17 mouse cellular contexts compared by ENCODE assay signal in the genomic region with DNA sequence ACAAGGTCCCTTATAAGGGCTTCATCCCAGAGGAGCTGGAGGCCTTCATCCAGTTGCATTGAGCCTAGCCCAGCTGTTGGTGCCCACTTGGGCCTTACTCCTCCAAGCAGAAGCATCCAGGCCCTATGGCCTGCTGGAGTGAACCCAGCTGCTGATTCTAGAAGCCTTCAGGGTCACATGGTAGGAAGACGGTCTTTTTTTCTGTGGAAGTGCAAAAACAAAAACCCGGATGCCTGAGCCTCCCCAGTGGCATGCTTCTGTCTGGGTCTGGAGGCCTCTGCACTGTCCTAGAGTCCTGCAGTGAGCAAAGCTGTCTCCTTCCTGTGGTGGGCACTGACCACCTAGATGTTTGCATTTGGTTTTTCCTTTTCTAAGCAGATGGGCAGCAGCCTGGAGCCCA. TPM values are rescaled to one million over a fixed set of nuclear protein-coding genes. Genes with fewer than 3 reads are reported as not detected.
DNase-seq lines count a peak whose midpoint lies in the region; ATAC-seq and TF ChIP-seq lines count a peak whose summit lies in the region.
"Not testable (repeated sequence)": the region's sequence is repeated elsewhere in the genome, so short reads cannot be mapped to it uniquely, and the experiment has no call there.
"Had no signal": no experiment of that assay in that cellular context is flagged by ENCODE, and none has a peak within 500 bp of the region (broad histone marks: within the 10 kb centered on the region; RNA-seq: fewer than 3 reads in every experiment).

No protein-coding gene starts in this region.

- DNase-seq in heart, adult 2 months; liver, embryonic 11.5 days (ENCODE audit: low spot score): not testable (repeated sequence)

- TF ChIP-seq POLR2A in heart, adult 2 months (IDR thresholded peaks at IDR 0.05; ENCODE audit: insufficient read depth, low read depth, low read length): not testable (repeated sequence)

- not testable (repeated sequence) for TF ChIP-seq CTCF in heart, adult 2 months (IDR thresholded peaks at IDR 0.05)

- peaks cover 47% of the 10 kb centered on the region for H3K36me3 ChIP-seq in embryonic facial prominence, embryonic 12.5 days
- H3K36me3 ChIP-seq in heart, adult 2 months (ENCODE audit: control insufficient read depth, insufficient read depth, low read length): peaks cover 12% of the 10 kb centered on the region
- peaks cover 47% of the 10 kb centered on the region for H3K36me3 ChIP-seq in hindbrain, embryonic 12.5 days
- peaks cover 54% of the 10 kb centered on the region for H3K36me3 ChIP-seq in kidney, embryonic 15.5 days
- H3K36me3 ChIP-seq in liver, embryonic 11.5 days (ENCODE audit: control insufficient read depth, insufficient read depth, low read length): peaks cover 27% of the 10 kb centered on the region
- peaks cover 53% of the 10 kb centered on the region for H3K36me3 ChIP-seq in megakaryocyte, embryonic 14.5 days (replicated peaks; ENCODE audit: low read length)
- H3K36me3 ChIP-seq in neural tube, embryonic 13.5 days: peaks cover 59% of the 10 kb centered on the region

- not testable (repeated sequence) for H3K27ac ChIP-seq in embryonic facial prominence, embryonic 12.5 days; hindbrain, embryonic 12.5 days; kidney, embryonic 15.5 days; liver, embryonic 11.5 days (ENCODE audit: low read depth, low read length); neural tube, embryonic 13.5 days (replicated peaks)
- H3K27ac ChIP-seq in heart, adult 2 months: peak overlapping the region; percentile 79; the same call in 1 of the 2 replicates

- H3K79me2 ChIP-seq in heart, adult 2 months (replicated peaks; ENCODE audit: control insufficient read depth, insufficient read depth, low read length): not testable (repeated sequence)

- 61% methylated on average over 2 of the region's 2 CpGs for WGBS in embryonic facial prominence, embryonic 12.5 days
- WGBS in heart, adult 2 months: 10% methylated on average over 2 of the region's 2 CpGs
- WGBS in hindbrain, embryonic 12.5 days: 72% methylated on average over 2 of the region's 2 CpGs
- WGBS in kidney, embryonic 15.5 days: 50% methylated on average over 2 of the region's 2 CpGs
- 58% methylated on average over 2 of the region's 2 CpGs for WGBS in liver, embryonic 11.5 days
- WGBS in neural tube, embryonic 13.5 days: 78% methylated on average over 2 of the region's 2 CpGs

- ATAC-seq in embryonic facial prominence, embryonic 12.5 days (ENCODE audit: insufficient number of reproducible peaks, insufficient read depth, low FRiP score, low TSS enrichment); hindbrain, embryonic 12.5 days (ENCODE audit: low FRiP score); kidney, embryonic 15.5 days (replicated peaks; ENCODE audit: low FRiP score); liver, embryonic 11.5 days (replicated peaks; ENCODE audit: low FRiP score); neural tube, embryonic 13.5 days (ENCODE audit: low read depth): not testable (repeated sequence)

- H3K9me3 ChIP-seq in embryonic facial prominence, embryonic 12.5 days; hindbrain, embryonic 12.5 days (replicated peaks); kidney, embryonic 15.5 days (replicated peaks); liver, embryonic 11.5 days (ENCODE audit: control insufficient read depth, low read length); megakaryocyte, embryonic 14.5 days; neural tube, embryonic 13.5 days: not testable (repeated sequence)

- not testable (repeated sequence) for TF ChIP-seq EP300 in heart, adult 2 months (IDR thresholded peaks at IDR 0.05; ENCODE audit: insufficient read depth, low read depth, low read length)

- peaks cover 24% of the 10 kb centered on the region for H3K4me1 ChIP-seq in embryonic facial prominence, embryonic 12.5 days
- H3K4me1 ChIP-seq in heart, adult 2 months (ENCODE audit: control insufficient read depth, insufficient read depth, low read length): peaks cover 17% of the 10 kb centered on the region
- H3K4me1 ChIP-seq in hindbrain, embryonic 12.5 days: peaks cover 44% of the 10 kb centered on the region
- peaks cover 53% of the 10 kb centered on the region for H3K4me1 ChIP-seq in kidney, embryonic 15.5 days
- peaks cover 33% of the 10 kb centered on the region for H3K4me1 ChIP-seq in liver, embryonic 11.5 days (replicated peaks; ENCODE audit: control insufficient read depth, insufficient read depth, low read length)
- peaks cover 74% of the 10 kb centered on the region for H3K4me1 ChIP-seq in megakaryocyte, embryonic 14.5 days
- peaks cover 72% of the 10 kb centered on the region for H3K4me1 ChIP-seq in neural tube, embryonic 13.5 days (replicated peaks)

- peak overlapping the region; percentile 99; the same call in 1 of the 2 replicates for H3K4me2 ChIP-seq in embryonic facial prominence, embryonic 12.5 days (replicated peaks)
- peak overlapping the region; percentile 99; the same call in 1 of the 2 replicates for H3K4me2 ChIP-seq in hindbrain, embryonic 12.5 days (replicated peaks)
- H3K4me2 ChIP-seq in kidney, embryonic 15.5 days: peak overlapping the region; percentile 93; the same call in 1 of the 2 replicates
- H3K4me2 ChIP-seq in liver, embryonic 11.5 days: peak overlapping the region; percentile 98
- H3K4me2 ChIP-seq in neural tube, embryonic 13.5 days: peak overlapping the region; percentile 99

- intact Hi-C loops in heart, adult 2 months (cut with DNase I): loop anchor here (10.0 kb wide), 1 partner anchor 304 kb away; a partner anchor contains a TSS

- H3K27me3 ChIP-seq in embryonic facial prominence, embryonic 12.5 days; heart, adult 2 months (ENCODE audit: control insufficient read depth, insufficient read depth, low read length); hindbrain, embryonic 12.5 days; kidney, embryonic 15.5 days; liver, embryonic 11.5 days (replicated peaks; ENCODE audit: control insufficient read depth, insufficient read depth, low read length); megakaryocyte, embryonic 14.5 days (replicated peaks); neural tube, embryonic 13.5 days: not testable (repeated sequence)

- not testable (repeated sequence) for H3K4me3 ChIP-seq in embryonic facial prominence, embryonic 12.5 days; hindbrain, embryonic 12.5 days
- H3K4me3 ChIP-seq in heart, adult 2 months: peak overlapping the region; percentile 80
- peak overlapping the region; percentile 1; the same call in 1 of the 2 replicates for H3K4me3 ChIP-seq in kidney, embryonic 15.5 days (replicated peaks)
- H3K4me3 ChIP-seq in liver, embryonic 11.5 days (ENCODE audit: low read depth, low read length): peak overlapping the region; percentile 79
- H3K4me3 ChIP-seq in megakaryocyte, embryonic 14.5 days (replicated peaks): peak overlapping the region; percentile 79
- 0 out of 2 replicates have a peak overlapping the region, but pooled peaks have one; percentile 67 for H3K4me3 ChIP-seq in neural tube, embryonic 13.5 days

- H3K9ac ChIP-seq in embryonic facial prominence, embryonic 12.5 days: 0 out of 2 replicates have a peak overlapping the region, but pooled peaks have one; percentile 34
- peak overlapping the region; percentile 4 for H3K9ac ChIP-seq in heart, adult 2 months (ENCODE audit: low read depth, low read length)
- not testable (repeated sequence) for H3K9ac ChIP-seq in hindbrain, embryonic 12.5 days; kidney, embryonic 15.5 days
- 0 out of 2 replicates have a peak overlapping the region, but pooled peaks have one; percentile 20 for H3K9ac ChIP-seq in liver, embryonic 11.5 days (ENCODE audit: low read depth, low read length)
- peak overlapping the region; percentile 47; the same call in 1 of the 2 replicates for H3K9ac ChIP-seq in neural tube, embryonic 13.5 days

RNA-seq across cellular contexts. Expression of a gene that starts 2.2 kb away (rescaled TPM):
- polyA plus RNA-seq in embryonic facial prominence, embryonic 12.5 days (2016; fragmentation: Nextera tagmentation; extraction: Ambion mirVana): 15.3 and 15.5 TPM in 2 replicates
- total RNA-seq in heart, adult 2 months (2021): 100 to 1,000 TPM; 108 to 124 TPM
- 81.5 and 104 TPM in 2 replicates for polyA plus RNA-seq in heart, adult 2 months (2012; rRNA removed)
- 19.5 and 19.8 TPM in 2 replicates for polyA plus RNA-seq in hindbrain, embryonic 12.5 days (2016; fragmentation: Nextera tagmentation; extraction: Ambion mirVana)
- polyA plus RNA-seq in kidney, embryonic 15.5 days (2015; fragmentation: Nextera tagmentation; extraction: Ambion mirVana): 13.1 TPM in 2 replicates
- 14.0 and 15.0 TPM in 2 replicates for polyA plus RNA-seq in liver, embryonic 11.5 days (2014; fragmentation: Nextera tagmentation; extraction: Ambion mirVana)
- 9.5 and 11.2 TPM in 2 replicates for polyA plus RNA-seq in megakaryocyte, embryonic 14.5 days (2012; ENCODE audit: insufficient read depth, low replicate concordance)
- polyA plus RNA-seq in neural tube, embryonic 13.5 days (2015; fragmentation: Nextera tagmentation; extraction: Ambion mirVana): 16.6 and 19.1 TPM in 2 replicates

RNA-seq across cellular contexts. Expression of a gene that starts 17.8 kb away (rescaled TPM):
- polyA plus RNA-seq in embryonic facial prominence, embryonic 12.5 days (2016; fragmentation: Nextera tagmentation; extraction: Ambion mirVana): 2.7 and 3.5 TPM in 2 replicates
- 1 to 10 TPM; 8.0 TPM for total RNA-seq in heart, adult 2 months (2021)
- polyA plus RNA-seq in heart, adult 2 months (2012; rRNA removed): 16.8 and 18.0 TPM in 2 replicates
- polyA plus RNA-seq in hindbrain, embryonic 12.5 days (2016; fragmentation: Nextera tagmentation; extraction: Ambion mirVana): 2.3 and 2.5 TPM in 2 replicates
- polyA plus RNA-seq in kidney, embryonic 15.5 days (2015; fragmentation: Nextera tagmentation; extraction: Ambion mirVana): 6.0 and 6.2 TPM in 2 replicates
- 5.8 and 6.2 TPM in 2 replicates for polyA plus RNA-seq in liver, embryonic 11.5 days (2014; fragmentation: Nextera tagmentation; extraction: Ambion mirVana)
- polyA plus RNA-seq in megakaryocyte, embryonic 14.5 days (2012; ENCODE audit: insufficient read depth, low replicate concordance): 13.7 and 27.2 TPM in 2 replicates
- polyA plus RNA-seq in neural tube, embryonic 13.5 days (2015; fragmentation: Nextera tagmentation; extraction: Ambion mirVana): 1.5 and 1.7 TPM in 2 replicates

RNA-seq across cellular contexts. Expression of a gene that starts 33.9 kb away (rescaled TPM):
- polyA plus RNA-seq in embryonic facial prominence, embryonic 12.5 days (2016; fragmentation: Nextera tagmentation; extraction: Ambion mirVana): 56.6 and 67.4 TPM in 2 replicates
- 100 to 1,000 TPM; 160 to 221 TPM for total RNA-seq in heart, adult 2 months (2021)
- polyA plus RNA-seq in heart, adult 2 months (2012; rRNA removed): 65.6 and 66.2 TPM in 2 replicates
- 37.1 and 37.2 TPM in 2 replicates for polyA plus RNA-seq in hindbrain, embryonic 12.5 days (2016; fragmentation: Nextera tagmentation; extraction: Ambion mirVana)
- polyA plus RNA-seq in kidney, embryonic 15.5 days (2015; fragmentation: Nextera tagmentation; extraction: Ambion mirVana): 68.9 and 77.4 TPM in 2 replicates
- 48.4 and 53.7 TPM in 2 replicates for polyA plus RNA-seq in liver, embryonic 11.5 days (2014; fragmentation: Nextera tagmentation; extraction: Ambion mirVana)
- 4.6 and 21.3 TPM in 2 replicates for polyA plus RNA-seq in megakaryocyte, embryonic 14.5 days (2012; ENCODE audit: insufficient read depth, low replicate concordance)
- polyA plus RNA-seq in neural tube, embryonic 13.5 days (2015; fragmentation: Nextera tagmentation; extraction: Ambion mirVana): 21.5 and 24.7 TPM in 2 replicates

RNA-seq across cellular contexts. Expression of a gene that starts 40.1 kb away (rescaled TPM):
- polyA plus RNA-seq in embryonic facial prominence, embryonic 12.5 days (2016; fragmentation: Nextera tagmentation; extraction: Ambion mirVana): 41.4 and 43.4 TPM in 2 replicates
- 10 to 100 TPM; 40.4 to 41.4 TPM for total RNA-seq in heart, adult 2 months (2021)
- 38.6 and 43.4 TPM in 2 replicates for polyA plus RNA-seq in heart, adult 2 months (2012; rRNA removed)
- 38.7 and 39.2 TPM in 2 replicates for polyA plus RNA-seq in hindbrain, embryonic 12.5 days (2016; fragmentation: Nextera tagmentation; extraction: Ambion mirVana)
- polyA plus RNA-seq in kidney, embryonic 15.5 days (2015; fragmentation: Nextera tagmentation; extraction: Ambion mirVana): 38.9 and 43.8 TPM in 2 replicates
- polyA plus RNA-seq in liver, embryonic 11.5 days (2014; fragmentation: Nextera tagmentation; extraction: Ambion mirVana): 38.8 and 39.6 TPM in 2 replicates
- 55.6 and 60.2 TPM in 2 replicates for polyA plus RNA-seq in megakaryocyte, embryonic 14.5 days (2012; ENCODE audit: insufficient read depth, low replicate concordance)
- 25.7 and 26.3 TPM in 2 replicates for polyA plus RNA-seq in neural tube, embryonic 13.5 days (2015; fragmentation: Nextera tagmentation; extraction: Ambion mirVana)

RNA-seq across cellular contexts. Expression of a gene that starts 41.3 kb away (rescaled TPM):
- not detected in 2 replicates for polyA plus RNA-seq in embryonic facial prominence, embryonic 12.5 days (2016; fragmentation: Nextera tagmentation; extraction: Ambion mirVana)
- not detected for total RNA-seq in heart, adult 2 months (2021)
- polyA plus RNA-seq in heart, adult 2 months (2012; rRNA removed): 0.32 TPM in 1 of 2 replicates, not detected in the other
- polyA plus RNA-seq in hindbrain, embryonic 12.5 days (2016; fragmentation: Nextera tagmentation; extraction: Ambion mirVana): not detected in 2 replicates
- 0.31 TPM in 1 of 2 replicates, not detected in the other for polyA plus RNA-seq in kidney, embryonic 15.5 days (2015; fragmentation: Nextera tagmentation; extraction: Ambion mirVana)
- not detected in 2 replicates for polyA plus RNA-seq in liver, embryonic 11.5 days (2014; fragmentation: Nextera tagmentation; extraction: Ambion mirVana)
- polyA plus RNA-seq in megakaryocyte, embryonic 14.5 days (2012; ENCODE audit: insufficient read depth, low replicate concordance): not detected in 2 replicates
- polyA plus RNA-seq in neural tube, embryonic 13.5 days (2015; fragmentation: Nextera tagmentation; extraction: Ambion mirVana): not detected in 2 replicates
- total RNA-seq: adrenal gland, adult 2 months; forebrain, postnatal 0 days; gastrocnemius, adult 18-20 months; granulocyte monocyte progenitor cell, adult 5-6 weeks; heart, postnatal 36 days; layer of hippocampus, adult 8-10 months; left cerebral cortex, adult 18-20 months had no signal
- polyA plus RNA-seq: adrenal gland, adult 2 months; forebrain, postnatal 0 days; limb, embryonic 10.5 days; lung, adult 2 months; neural tube, embryonic 14.5 days had no signal
